Mouse (Mus musculus) ES-Bruce4 (cell line): ENCODE results near the gene Pnpo. TPM values are rescaled to one million over a fixed set of nuclear protein-coding genes. Genes with fewer than 3 reads are reported as not detected.

Experiments used
- H3K27ac ChIP-seq: 2 replicates; pipeline ENCODE4 v1.5.1; 2012; ENCODE audit warnings: low read length, inconsistent platforms; ENCODE audit not compliant: insufficient read depth
- H3K27me3 ChIP-seq: 2 replicates; pipeline ENCODE4 v1.6.1; 2012; ENCODE audit warnings: mild to moderate bottlenecking, low read length, inconsistent platforms; ENCODE audit not compliant: control insufficient read depth, poor library complexity, insufficient read depth, severe bottlenecking
- H3K36me3 ChIP-seq: 2 replicates; pipeline ENCODE4 v1.6.1; 2012; ENCODE audit warnings: inconsistent platforms, mild to moderate bottlenecking, low read length, moderate library complexity; ENCODE audit not compliant: control insufficient read depth, poor library complexity, insufficient read depth, severe bottlenecking
- H3K4me1 ChIP-seq: one replicate; pipeline ENCODE4 v1.8.1; 2011; ENCODE audit warnings: low read length; ENCODE audit not compliant: control insufficient read depth, insufficient read depth
- H3K4me3 ChIP-seq: 2 replicates; pipeline ENCODE4 v1.5.1; 2011; ENCODE audit warnings: low read depth, mild to moderate bottlenecking, low read length
- H3K9ac ChIP-seq: 2 replicates; pipeline ENCODE4 v1.6.1; 2012; ENCODE audit warnings: low read depth, mild to moderate bottlenecking, inconsistent platforms; ENCODE audit not compliant: poor library complexity, severe bottlenecking
- H3K9me3 ChIP-seq: replicated peaks from 2 replicates; pipeline ENCODE4 v1.6.1; 2012; ENCODE audit warnings: mild to moderate bottlenecking, low read length, inconsistent platforms; ENCODE audit not compliant: control insufficient read depth, poor library complexity, insufficient read depth, severe bottlenecking
- CTCF ChIP-seq: IDR thresholded peaks from one replicate; pipeline ENCODE4 v1.8.1; 2011; ENCODE audit warnings: low read depth, low read length
- EP300 ChIP-seq: IDR thresholded peaks from 2 replicates; pipeline ENCODE4 v1.6.1; 2011; ENCODE audit warnings: low read depth, low read length; ENCODE audit not compliant: insufficient read depth
- POLR2A ChIP-seq: IDR thresholded peaks from one replicate; pipeline ENCODE4 v1.8.1; 2011; ENCODE audit warnings: low read length; ENCODE audit not compliant: insufficient read depth
- polyA plus RNA-seq: library from polyadenylated mRNA; stranded (reverse); fragments of >200 nt; gene quantifications from 2 replicates; pipeline ENCODE4 v1.2.4, GENCODE M21; 2011; ENCODE audit warnings: low read depth; ENCODE audit not compliant: missing spikeins, insufficient read depth, insufficient read length

Pnpo gene
- polyA plus RNA-seq, 1 experiment = 23.6 TPM

DNA sequence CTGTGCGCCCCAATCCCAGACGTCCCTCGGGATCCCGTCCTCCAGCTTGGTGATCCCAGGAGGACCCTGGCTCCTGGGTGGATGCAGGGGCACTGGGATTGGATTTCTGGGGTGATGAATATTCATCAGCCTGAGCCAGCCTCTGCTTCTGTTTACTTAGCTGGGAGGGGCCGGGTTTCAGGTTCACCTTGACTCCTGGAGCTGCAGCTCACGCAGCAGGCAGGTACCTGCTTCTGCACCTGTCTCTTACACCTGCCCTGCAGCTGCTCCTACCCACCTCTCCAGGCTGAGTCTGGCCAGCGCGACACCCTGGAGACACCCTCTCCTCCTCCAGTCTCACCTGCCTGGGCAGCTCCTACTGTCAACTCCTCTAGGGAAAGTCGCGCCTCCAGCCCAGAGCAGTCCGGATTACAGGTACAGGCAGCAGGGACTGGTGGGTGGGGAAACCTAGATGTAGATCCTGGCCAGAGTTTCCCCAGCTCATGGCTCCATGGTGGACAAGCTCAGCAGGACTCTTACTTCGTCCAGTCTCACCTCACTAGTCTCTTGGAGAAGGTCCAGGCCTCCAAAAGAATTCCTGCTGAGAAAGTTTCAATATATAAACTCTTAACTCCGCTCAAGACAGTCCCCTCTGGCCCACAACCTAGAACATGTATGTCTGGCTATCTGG lies 14.6 kb downstream of the Pnpo start:
- H3K27ac ChIP-seq = peak overlapping the region; percentile 58
- H3K4me3 ChIP-seq = peak overlapping the region; percentile 55

GRCm38 (mm10) chr11:96928691-96929090 lies 15.1 kb downstream of the Pnpo start:
- Histone ChIP-seq H3K4me1 (peaks cover 2% of the 10 kb centered on the region), H3K27me3 (no peaks in the 10 kb centered on the region), H3K9ac (peak overlapping the region; percentile 24; the same call in 1 of the 2 replicates), H3K27ac (peak overlapping the region; percentile 58), H3K4me3 (peak overlapping the region; percentile 36), H3K9me3 (no peaks in the 10 kb centered on the region), H3K36me3 (no peaks in the 10 kb centered on the region)
- TF ChIP-seq CTCF = no peak
- no peak for TF ChIP-seq POLR2A
- no peak for TF ChIP-seq EP300

More for the DNA sequence above, 14.6 kb downstream of the Pnpo start:
- peaks cover 5% of the 10 kb centered on the region for H3K4me1 ChIP-seq
- H3K9ac ChIP-seq = peak overlapping the region; percentile 24; the same call in 1 of the 2 replicates
- no peaks in the 10 kb centered on the region for H3K36me3 ChIP-seq
- H3K27me3 ChIP-seq = no peaks in the 10 kb centered on the region
- H3K9me3 ChIP-seq = no peaks in the 10 kb centered on the region
- TF ChIP-seq EP300 (peak; percentile 89), CTCF (no peak), POLR2A (peak; percentile 33)

GRCm38 (mm10) chr11:96928088-96928487 lies 15.7 kb downstream of the Pnpo start, which contains the start of gene Prr15l:
TSS of gene Prr15l (plus strand) at chr11:96928104.
- peak within 1 kb of the TSS; percentile 58 for H3K27ac ChIP-seq
- H3K36me3 ChIP-seq = no peaks in the 10 kb centered on the region
- H3K9me3 ChIP-seq = no peaks in the 10 kb centered on the region
- no peaks in the 10 kb centered on the region for H3K27me3 ChIP-seq
- H3K4me3 ChIP-seq = peak within 1 kb of the TSS; percentile 36
- no peak for TF ChIP-seq POLR2A
- TF ChIP-seq CTCF = no peak
- no peak for TF ChIP-seq EP300
- peaks cover 2% of the 10 kb centered on the region for H3K4me1 ChIP-seq
- H3K9ac ChIP-seq = peak within 1 kb of the TSS; percentile 24; the same call in 1 of the 2 replicates

DNA sequence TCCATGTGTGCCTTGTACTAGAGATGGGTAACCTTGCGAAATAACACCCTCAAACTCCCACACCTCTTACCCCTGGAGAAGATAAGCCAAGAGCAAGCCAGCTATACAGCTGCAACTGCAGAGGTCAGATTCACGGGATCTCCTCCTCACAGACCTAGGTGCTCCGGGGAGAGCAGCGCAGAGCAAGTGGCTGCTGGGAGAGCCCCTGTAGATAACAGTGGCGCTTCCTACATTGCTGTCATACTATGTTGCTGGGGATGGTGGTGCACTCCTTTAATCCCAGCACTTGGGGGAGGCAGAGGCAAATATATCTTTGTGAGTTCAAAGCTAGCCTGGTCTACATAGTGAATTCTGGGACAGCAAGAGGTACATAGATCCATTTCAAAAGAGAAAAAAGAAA lies 17.2 kb downstream of the Pnpo start:
- no peaks in the 10 kb centered on the region for H3K36me3 ChIP-seq
- no peak for TF ChIP-seq EP300
- TF ChIP-seq POLR2A = no peak
- no peak for TF ChIP-seq CTCF
- H3K9ac ChIP-seq = no peak overlapping the region
- no peak overlapping the region for H3K4me3 ChIP-seq
- peaks cover 2% of the 10 kb centered on the region for H3K4me1 ChIP-seq
- H3K27ac ChIP-seq = no peak overlapping the region
- no peaks in the 10 kb centered on the region for H3K27me3 ChIP-seq
- H3K9me3 ChIP-seq = no peaks in the 10 kb centered on the region

- TF ChIP-seq POLR2A (no peak), CTCF (no peak), EP300 (no peak)
- no peak overlapping the region for H3K9ac ChIP-seq
Observed at GRCm38 (mm10) chr11:96925469-96926148, 18.2 kb downstream of the Pnpo start.

DNA sequence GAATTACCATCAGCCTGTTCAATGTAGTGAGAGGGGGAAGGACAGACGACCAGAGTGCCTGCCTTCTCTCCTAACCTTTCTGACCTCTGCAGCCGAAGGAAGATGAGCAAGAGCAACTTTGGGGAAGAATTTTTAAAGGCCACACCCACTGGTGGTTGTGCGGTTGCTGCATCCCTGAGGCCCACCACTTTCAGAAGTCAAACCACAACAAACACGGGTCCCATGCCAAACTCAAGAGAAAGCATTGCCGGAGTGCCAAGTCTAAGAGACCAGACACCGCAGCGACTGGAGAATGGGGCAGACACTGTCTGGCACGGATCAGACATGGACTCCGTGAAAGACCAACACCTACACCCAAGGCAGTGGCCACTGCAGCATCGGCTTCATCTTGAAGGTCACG lies 18.9 kb downstream of the Pnpo start:
- Histone ChIP-seq H3K27me3 (no peaks in the 10 kb centered on the region), H3K4me1 (no peaks in the 10 kb centered on the region), H3K9me3 (no peaks in the 10 kb centered on the region), H3K4me3 (no peak overlapping the region), H3K27ac (no peak overlapping the region), H3K36me3 (no peaks in the 10 kb centered on the region), H3K9ac (no peak overlapping the region)
- TF ChIP-seq CTCF (no peak), EP300 (no peak), POLR2A (no peak)

More at GRCm38 (mm10) chr11:96925469-96926148, 18.2 kb downstream of the Pnpo start:
- Histone ChIP-seq H3K27me3 (no peaks in the 10 kb centered on the region), H3K36me3 (no peaks in the 10 kb centered on the region), H3K27ac (no peak overlapping the region), H3K4me3 (no peak overlapping the region), H3K9me3 (no peaks in the 10 kb centered on the region), H3K4me1 (no peaks in the 10 kb centered on the region)
